22 mouse cellular contexts compared by ENCODE assay signal in genomic region chr8:124267206-124267605, GRCm38 (mm10). TPM values are rescaled to one million over a fixed set of nuclear protein-coding genes. Genes with fewer than 3 reads are reported as not detected.
DNase-seq lines count a peak whose midpoint lies in the region; ATAC-seq and TF ChIP-seq lines count a peak whose summit lies in the region.
"Had no signal": no experiment of that assay in that cellular context is flagged by ENCODE, and none has a peak within 500 bp of the region (broad histone marks: within the 10 kb centered on the region; RNA-seq: fewer than 3 reads in every experiment).

No protein-coding gene starts in this region.

- TF ChIP-seq POLR2A in liver, adult 2 months (IDR thresholded peaks at IDR 0.05; ENCODE audit: extremely low read depth, insufficient read depth, low read length) = no peak
- TF ChIP-seq POLR2A in CH12.LX (IDR thresholded peaks at IDR 0.05; ENCODE audit: low read depth, low read length) = no peak

- no peak for TF ChIP-seq CTCF in liver, adult 2 months (IDR thresholded peaks at IDR 0.05; ENCODE audit: low read depth, low read length)
- TF ChIP-seq CTCF in CH12.LX (conservative IDR thresholded peaks at IDR 0.05 in 1 of 2, IDR thresholded peaks at IDR 0.05 in 1 of 2; ENCODE audit: low read depth in 2 of 2, low read length in 2 of 2) = no peak

- TF ChIP-seq RAD21 in CH12.LX (IDR thresholded peaks at IDR 0.05; ENCODE audit: low read depth, low read length) = no peak

- dilution Hi-C loops in CH12.LX (cut with MboI; ENCODE audit: extremely low pct_ligation_motif_present, extremely low pct_unique_long_range_greater_than_20kb, low sequenced_read_pairs) = no loop called here

- no peaks in the 10 kb centered on the region for H3K27me3 ChIP-seq in liver, adult 2 months (ENCODE audit: control insufficient read depth, insufficient read depth, low read length)
- no peaks in the 10 kb centered on the region for H3K27me3 ChIP-seq in CH12.LX (replicated peaks)
- H3K27me3 ChIP-seq in kidney, embryonic 15.5 days = no peaks in the 10 kb centered on the region
- H3K27me3 ChIP-seq: embryonic facial prominence, embryonic 15.5 days; hindbrain, embryonic 13.5 days had no signal

- no peak overlapping the region for H3K9ac ChIP-seq in liver, adult 2 months (ENCODE audit: low read depth, low read length)
- no peak overlapping the region for H3K9ac ChIP-seq in CH12.LX (ENCODE audit: insufficient read depth, low read depth)
- H3K9ac ChIP-seq in kidney, embryonic 15.5 days = no peak overlapping the region
- H3K9ac ChIP-seq: embryonic facial prominence, embryonic 15.5 days; forebrain, postnatal 0 days; hindbrain, embryonic 13.5 days had no signal

- no peak overlapping the region for H3K4me3 ChIP-seq in liver, adult 2 months (ENCODE audit: insufficient read depth, low read depth, low read length)
- no peak overlapping the region for H3K4me3 ChIP-seq in CH12.LX (replicated peaks in 1 of 3; ENCODE audit: low read depth in 2 of 3, low read length in 2 of 3, poor library complexity in 1 of 3)
- no peak overlapping the region for H3K4me3 ChIP-seq in kidney, embryonic 15.5 days (replicated peaks)
- H3K4me3 ChIP-seq: embryonic facial prominence, embryonic 15.5 days; gastrocnemius, adult 2 months; hindbrain, embryonic 13.5 days had no signal

- in situ Hi-C loops in CH12.LX (cut with MboI; ENCODE audit: low pct_ligation_motif_present, low pct_unique_long_range_greater_than_20kb, low sequenced_read_pairs) = no loop called here

- WGBS in liver, adult 2 months = 39% methylated on average over 4 of the region's 4 CpGs
- 34% methylated on average over 4 of the region's 4 CpGs for WGBS in large intestine, adult 2 months
- WGBS in kidney, embryonic 15.5 days = 92% methylated on average over 4 of the region's 4 CpGs

- TF ChIP-seq EP300 in CH12.LX (IDR thresholded peaks at IDR 0.05; ENCODE audit: low read length) = no peak

- H3K79me2 ChIP-seq in liver, adult 2 months (ENCODE audit: control insufficient read depth, insufficient read depth, low read length) = peaks cover 15% of the 10 kb centered on the region; the same call in 1 of the 2 replicates
- peaks cover 3% of the 10 kb centered on the region; the same call in 1 of the 2 replicates for H3K79me2 ChIP-seq in CH12.LX (replicated peaks; ENCODE audit: control insufficient read depth, extremely low read depth, insufficient read depth, poor library complexity, severe bottlenecking)

- peaks cover 2% of the 10 kb centered on the region for H3K9me3 ChIP-seq in CH12.LX (replicated peaks; ENCODE audit: low read length)
- no peaks in the 10 kb centered on the region for H3K9me3 ChIP-seq in kidney, embryonic 15.5 days (replicated peaks)
- H3K9me3 ChIP-seq: embryonic facial prominence, embryonic 15.5 days; hindbrain, embryonic 13.5 days had no signal

- H3K27ac ChIP-seq in liver, adult 2 months (replicated peaks; ENCODE audit: insufficient read depth, low read depth, low read length) = peak overlapping the region; percentile 68
- H3K27ac ChIP-seq in CH12.LX (ENCODE audit: insufficient read depth, low read depth) = peak overlapping the region; percentile 38; the same call in 1 of the 2 replicates
- no peak overlapping the region for H3K27ac ChIP-seq in kidney, embryonic 15.5 days
- H3K27ac ChIP-seq: embryonic facial prominence, embryonic 15.5 days; hindbrain, embryonic 13.5 days had no signal

- ATAC-seq in kidney, embryonic 15.5 days (replicated peaks; ENCODE audit: low FRiP score) = no peak
- ATAC-seq: CD4-positive, CD25-positive, alpha-beta regulatory T cell, adult 4 months; forebrain, embryonic 14.5 days; forebrain, postnatal 0 days; hindbrain, embryonic 16.5 days had no signal

- no peaks in the 10 kb centered on the region for H3K36me3 ChIP-seq in liver, adult 2 months (ENCODE audit: control insufficient read depth, insufficient read depth, low read length)
- peaks cover 4 to 29% of the 10 kb centered on the region in 2 experiments for H3K36me3 ChIP-seq in CH12.LX (replicated peaks in 1 of 2; ENCODE audit: control insufficient read depth in 1 of 2, insufficient read depth in 1 of 2, low read length in 1 of 2)
- H3K36me3 ChIP-seq in kidney, embryonic 15.5 days = no peaks in the 10 kb centered on the region
- H3K36me3 ChIP-seq: embryonic facial prominence, embryonic 15.5 days; hindbrain, embryonic 13.5 days had no signal

- peak; percentile 83 for DNase-seq in liver, adult 2 months (ENCODE audit: extremely low read depth, low read depth, low spot score)
- DNase-seq in liver (no peak), CH12.LX (ENCODE audit: extremely low read depth) (no peak)
- DNase-seq in large intestine, adult 2 months (ENCODE audit: low read depth, low spot score) = peak; percentile 47
- DNase-seq in T-cell, adult 2 months (ENCODE audit: low spot score) = no peak
- DNase-seq: adrenal gland, postnatal 10 days; adrenal gland, postnatal 36 days; cerebellum, adult 18-20 months; cerebellum, adult 9-10 months; cerebellum, postnatal 36 days; embryo, embryonic 11 days; forebrain, postnatal 0 days; gastrocnemius, adult 2 months; gastrocnemius, postnatal 14 days; heart, adult 11 months had no signal

- H3K4me1 ChIP-seq in liver, adult 2 months (ENCODE audit: control insufficient read depth, insufficient read depth, low read length) = peaks cover 36% of the 10 kb centered on the region
- H3K4me1 ChIP-seq in CH12.LX (ENCODE audit: control insufficient read depth in 1 of 2, insufficient read depth in 2 of 2) = peaks cover 60 to 95% of the 10 kb centered on the region in 2 experiments
- peaks cover 68% of the 10 kb centered on the region for H3K4me1 ChIP-seq in kidney, embryonic 15.5 days

- H3K4me2 ChIP-seq in CH12.LX (ENCODE audit: insufficient read depth, low read depth, poor library complexity, severe bottlenecking) = no peak overlapping the region
- H3K4me2 ChIP-seq in kidney, embryonic 15.5 days = no peak overlapping the region
- H3K4me2 ChIP-seq: embryonic facial prominence, embryonic 15.5 days; heart, embryonic 11.5 days; hindbrain, embryonic 13.5 days had no signal

TF ChIP-seq in CH12.LX, 34 proteins besides CTCF, POLR2A, EP300 and RAD21:
- no peak for TF ChIP-seq POLR2AphosphoS2 (IDR thresholded peaks at IDR 0.05; ENCODE audit: low read depth, low read length)
- TF ChIP-seq KAT2A (IDR thresholded peaks at IDR 0.05; ENCODE audit: insufficient replicate concordance, low read length) = no peak
- no peak for TF ChIP-seq GABPA (IDR thresholded peaks at IDR 0.05; ENCODE audit: insufficient replicate concordance, low read depth, low read length)
- no peak for TF ChIP-seq NRF1 (IDR thresholded peaks at IDR 0.05; ENCODE audit: low read depth, low read length)
- TF ChIP-seq ELF1 (IDR thresholded peaks at IDR 0.05; ENCODE audit: low read depth, low read length) = no peak
- no peak for TF ChIP-seq IRF4 (IDR thresholded peaks at IDR 0.05; ENCODE audit: low read depth, low read length)
- no peak for TF ChIP-seq ZC3H11A (IDR thresholded peaks at IDR 0.05; ENCODE audit: low read depth, low read length)
- no peak for TF ChIP-seq MXI1 (IDR thresholded peaks at IDR 0.05; ENCODE audit: low read depth, low read length)
- TF ChIP-seq ZNF384 (IDR thresholded peaks at IDR 0.05; ENCODE audit: low read depth, low read length) = no peak
- TF ChIP-seq ZKSCAN1 (IDR thresholded peaks at IDR 0.05; ENCODE audit: borderline replicate concordance, low read depth, low read length) = no peak
- no peak for TF ChIP-seq MEF2A (IDR thresholded peaks at IDR 0.05; ENCODE audit: borderline replicate concordance, low read depth, low read length)
- TF ChIP-seq HCFC1 (IDR thresholded peaks at IDR 0.05; ENCODE audit: low read depth, low read length) = no peak
- TF ChIP-seq USF1 (IDR thresholded peaks at IDR 0.05; ENCODE audit: low read depth, low read length) = no peak
- TF ChIP-seq RCOR1 (conservative IDR thresholded peaks at IDR 0.05; ENCODE audit: low read depth, low read length) = no peak
- TF ChIP-seq MYC (IDR thresholded peaks at IDR 0.05; ENCODE audit: low read depth, low read length) = no peak
- no peak for TF ChIP-seq JUN (IDR thresholded peaks at IDR 0.05; ENCODE audit: insufficient read depth, low read depth, low read length)
- no peak for TF ChIP-seq PAX5 (IDR thresholded peaks at IDR 0.05; ENCODE audit: low read length)
TF ChIP-seq in CH12.LX: peak in this region for 0.

RNA-seq across cellular contexts. Expression of gene Galnt2, which starts 36.0 kb away (rescaled TPM):
- total RNA-seq in liver, adult 2 months (2014; rRNA removed) = 9.3 and 11.3 TPM in 2 replicates
- polyA plus RNA-seq in liver, adult 2 months (2012; rRNA removed) = 7.3 and 11.3 TPM in 2 replicates
- total RNA-seq in CH12.LX (2012; rRNA removed) (23.6 and 25.9 TPM in 2 replicates), CH12.LX (2014; rRNA removed) (18.6 and 23.2 TPM in 2 replicates)
- polyA plus RNA-seq in CH12.LX (2012; ENCODE audit: insufficient read length, low read depth) = 21.9 and 27.3 TPM in 2 replicates
- polyA plus RNA-seq in large intestine, adult 2 months (2012; rRNA removed) = 3.6 and 10.3 TPM in 2 replicates
- 47.6 and 49.0 TPM in 2 replicates for polyA plus RNA-seq in kidney, embryonic 15.5 days (2015; fragmentation: Nextera tagmentation; extraction: Ambion mirVana)

Comparison
In these comparisons a context has a peak if more than half of its experiments do, and no peak if none do; other contexts are left out.
1. DNase-seq: peak in liver, adult 2 months (single experiment) and large intestine, adult 2 months (single experiment); none in liver (single experiment), CH12.LX (single experiment) and T-cell, adult 2 months (single experiment).